Mouse (Mus musculus) cerebellum, postnatal 4 days (tissue): ENCODE results near the gene Senp3.
"Not testable (repeated sequence)": the region's sequence is repeated elsewhere in the genome, so short reads cannot be mapped to it uniquely, and the experiment has no call there.

Experiments used
- DNase-seq, 2 experiments: peaks; one replicate each; pipeline ENCODE4 v3.0.0; 2022; ENCODE audit warnings: low spot score in 2 of 2, mixed read lengths in 1 of 2

Gene Senp3

DNA sequence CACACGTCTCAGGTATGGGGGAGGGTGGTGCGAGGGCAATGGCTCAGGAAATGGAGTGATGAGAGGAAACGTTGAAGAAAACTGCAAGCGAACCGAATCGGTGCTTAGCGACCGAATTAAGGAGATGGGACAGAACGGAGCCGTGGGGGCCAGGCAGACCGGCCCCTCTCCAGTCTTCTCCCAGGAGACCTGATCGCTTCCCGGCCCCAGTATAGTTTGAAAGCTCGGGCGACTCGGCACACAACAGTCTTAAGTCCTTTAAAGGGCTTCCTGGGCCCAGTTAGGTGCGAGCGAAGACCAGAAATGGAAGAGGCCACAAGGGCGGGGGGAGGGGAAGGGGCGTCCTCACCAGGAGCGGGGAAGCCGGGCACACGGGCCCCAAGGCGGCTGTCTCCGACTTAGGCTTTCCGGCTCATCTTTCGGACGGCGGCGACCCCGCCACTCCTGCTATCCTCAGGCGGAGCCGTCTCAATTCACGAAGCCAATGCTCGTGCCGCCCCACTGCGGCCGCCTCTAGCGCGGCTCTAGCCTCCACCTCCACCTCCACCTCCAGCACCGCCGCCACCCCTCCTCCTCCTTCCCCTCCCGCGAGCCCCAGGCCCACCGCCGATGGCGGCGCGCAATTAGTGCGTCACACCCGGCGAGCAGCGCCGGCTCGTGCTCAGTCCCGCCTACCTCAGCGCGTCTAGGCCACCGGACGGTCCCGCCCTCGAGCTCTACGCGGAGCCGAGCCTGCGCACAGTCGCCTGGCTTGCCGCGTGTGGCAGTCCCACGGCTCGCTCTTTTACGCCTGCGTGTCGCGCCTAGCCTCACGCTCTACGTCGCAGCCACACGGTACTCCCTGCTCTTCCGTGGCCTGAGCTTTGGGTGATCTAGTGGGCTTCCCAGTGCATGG lies at the start of gene Senp3:
Gene Senp3, minus strand, starts transcription at position 771 of the 895 bp plus-strand sequence.
- DNase-seq: peak; percentile 93 to 97

GRCm38 (mm10) chr11:69731408-69731807 lies 49.5 kb upstream of the Senp3 start:
- DNase-seq: not testable (repeated sequence)

DNA sequence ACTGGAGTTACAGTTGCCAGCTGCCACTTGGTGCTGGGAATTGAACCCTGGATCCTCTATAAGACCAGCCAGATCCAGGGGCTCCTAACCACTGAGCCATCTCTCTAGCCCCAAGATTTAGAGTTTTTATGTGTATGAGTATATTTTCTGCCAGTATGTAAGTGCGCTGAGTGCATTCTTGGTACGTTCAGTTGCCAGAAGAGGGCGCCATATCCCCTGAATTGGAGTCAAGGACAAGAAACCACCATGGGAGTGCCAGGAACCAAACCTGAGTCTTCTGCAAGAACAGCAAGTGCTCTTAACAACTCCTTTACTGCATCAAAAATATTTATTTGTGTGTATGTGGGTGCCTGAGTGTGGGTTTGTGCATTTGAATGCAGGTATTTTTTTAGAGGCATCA lies 47.2 kb upstream of the Senp3 start:
- DNase-seq: peak in 1 of 2 experiments; percentile 58

GRCm38 (mm10) chr11:69725951-69726350 lies 44.1 kb upstream of the Senp3 start:
- DNase-seq: no peak

DNA sequence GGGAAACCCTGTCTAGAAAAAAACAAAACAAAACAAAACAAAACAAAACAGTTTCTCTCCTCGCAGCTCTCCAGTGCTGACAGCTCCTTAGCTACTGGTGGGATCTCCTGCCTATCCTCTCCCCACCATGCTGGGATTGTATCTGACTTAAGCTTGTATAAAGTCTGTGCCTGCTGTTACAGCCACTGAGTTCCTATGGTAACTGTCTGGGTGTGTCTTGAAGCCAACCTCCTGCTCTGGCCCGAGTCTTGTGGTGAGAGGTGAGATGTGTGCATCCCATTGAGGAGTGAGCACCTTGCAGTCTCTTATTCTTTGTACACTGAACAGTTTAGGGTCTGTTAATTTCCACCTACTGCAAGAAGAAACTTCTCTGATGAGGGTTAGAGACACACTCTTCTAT lies 41.2 kb upstream of the Senp3 start:
- DNase-seq: no peak

DNA sequence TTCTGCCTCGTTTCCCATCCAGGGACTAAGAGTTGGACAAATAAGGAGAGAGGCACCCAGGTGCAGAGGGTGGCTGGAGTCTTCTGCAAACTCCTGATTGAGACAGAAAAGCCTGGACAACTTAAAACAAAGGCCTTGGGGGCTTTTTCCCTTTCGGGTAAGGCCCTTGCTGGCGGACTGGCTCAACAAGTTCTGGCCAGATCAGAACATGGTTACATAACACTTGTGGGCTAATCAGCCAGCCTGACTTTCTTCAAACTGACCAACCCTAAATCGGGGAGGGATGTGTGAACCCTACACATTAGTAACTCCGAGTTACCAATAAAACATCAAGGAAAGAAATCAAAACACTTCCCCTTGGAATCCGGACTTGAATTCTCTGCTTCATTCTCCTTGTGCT lies 39.0 kb upstream of the Senp3 start:
- DNase-seq: no peak

DNA sequence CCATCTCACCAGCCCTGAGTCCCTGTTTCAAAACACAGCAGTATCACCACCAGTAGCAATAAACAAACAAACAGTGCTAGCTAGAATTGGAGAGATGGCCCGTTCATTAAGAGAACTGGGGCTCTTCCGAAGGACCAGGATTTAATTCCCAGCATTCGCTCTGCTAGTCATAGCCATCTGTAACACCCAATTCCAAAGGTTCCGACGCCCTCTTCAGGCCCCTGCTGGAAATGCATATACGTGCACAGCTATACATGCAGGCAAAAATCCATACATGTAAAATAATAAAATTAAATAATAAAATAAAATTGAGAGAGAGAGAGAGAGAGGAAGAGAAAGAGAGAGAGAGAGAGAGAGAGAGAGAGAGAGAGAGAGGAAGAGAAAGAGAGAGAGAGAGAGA lies 37.5 kb upstream of the Senp3 start:
- no peak for DNase-seq

- DNase-seq: no peak
These were observed 36.8 kb upstream of the Senp3 start for GRCm38 (mm10) chr11:69718661-69719060.

DNA sequence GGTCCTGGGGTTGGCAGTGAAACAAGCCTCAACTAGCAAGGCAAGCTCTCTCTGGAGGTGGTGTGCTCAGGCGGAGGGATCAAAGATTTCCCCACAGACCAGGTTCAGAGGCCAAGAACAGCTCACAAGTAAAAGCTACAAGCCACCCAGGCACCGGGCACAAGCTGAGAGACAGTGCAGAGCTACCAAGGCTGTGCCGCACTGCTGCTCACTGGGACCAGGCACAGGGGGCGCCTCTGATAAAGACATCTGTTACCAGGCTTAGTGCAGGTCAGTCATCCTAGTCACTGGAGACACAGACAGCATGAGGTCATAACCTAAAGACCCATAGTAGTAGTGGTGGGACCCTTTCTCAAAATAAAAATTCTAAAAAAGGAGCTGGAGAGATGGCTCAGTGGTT lies 35.1 kb upstream of the Senp3 start:
- DNase-seq: no peak

GRCm38 (mm10) chr11:69715929-69716328 lies 34.0 kb upstream of the Senp3 start:
- no peak for DNase-seq

DNA sequence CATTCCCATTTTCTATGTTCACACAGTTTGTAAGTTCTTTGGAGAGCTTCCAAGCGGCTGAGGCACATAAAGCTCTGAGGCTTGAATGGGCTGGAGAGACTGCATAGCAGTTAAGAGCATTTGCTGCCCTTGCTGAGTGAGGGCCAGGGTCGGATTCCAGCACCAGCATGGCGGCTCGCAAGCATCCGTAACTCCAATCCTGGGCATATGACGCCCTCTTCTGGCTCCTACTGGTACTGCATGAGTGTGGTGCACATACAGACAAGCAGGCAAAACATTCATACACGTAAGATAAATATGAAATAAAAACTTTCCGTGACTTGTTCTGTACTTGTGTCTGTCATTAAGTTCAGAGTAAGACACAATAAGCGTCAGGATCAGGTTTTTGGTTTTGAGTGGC lies 33.6 kb upstream of the Senp3 start:
- peak in 1 of 2 experiments; percentile 40 for DNase-seq

DNA sequence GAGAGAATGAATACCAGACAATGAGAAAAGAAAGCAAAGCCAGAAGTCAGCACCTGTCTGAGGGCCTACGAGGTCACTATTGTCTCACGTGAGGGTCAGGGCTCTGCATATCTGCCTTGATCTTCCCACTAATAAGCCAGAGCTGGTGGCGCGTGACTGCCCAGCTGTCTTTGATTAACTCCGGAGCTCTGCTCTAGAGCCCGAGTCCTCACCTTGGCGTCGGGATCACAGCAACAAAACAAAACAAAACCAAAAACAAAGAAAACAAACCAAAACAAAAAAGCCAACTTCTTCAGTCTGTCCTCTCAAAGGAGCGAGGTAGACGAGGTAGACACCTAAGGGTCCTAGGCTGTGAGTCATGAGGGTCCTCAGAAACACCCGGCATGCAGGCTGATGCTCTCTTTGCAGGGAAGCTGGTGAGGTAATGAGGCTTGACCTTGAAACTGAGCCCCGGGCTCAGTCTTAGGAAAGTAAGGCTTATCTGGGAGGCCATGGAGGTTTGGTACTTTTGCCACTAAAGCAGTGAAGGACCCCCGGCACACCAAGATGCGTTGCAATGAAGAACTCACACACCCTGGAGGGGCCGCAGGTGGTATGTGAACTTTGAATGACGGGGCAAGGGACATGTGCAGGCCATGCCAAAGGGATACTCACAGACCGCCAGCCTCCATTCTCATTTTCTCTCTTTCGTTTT lies 32.9 kb upstream of the Senp3 start:
- DNase-seq: no peak

DNA sequence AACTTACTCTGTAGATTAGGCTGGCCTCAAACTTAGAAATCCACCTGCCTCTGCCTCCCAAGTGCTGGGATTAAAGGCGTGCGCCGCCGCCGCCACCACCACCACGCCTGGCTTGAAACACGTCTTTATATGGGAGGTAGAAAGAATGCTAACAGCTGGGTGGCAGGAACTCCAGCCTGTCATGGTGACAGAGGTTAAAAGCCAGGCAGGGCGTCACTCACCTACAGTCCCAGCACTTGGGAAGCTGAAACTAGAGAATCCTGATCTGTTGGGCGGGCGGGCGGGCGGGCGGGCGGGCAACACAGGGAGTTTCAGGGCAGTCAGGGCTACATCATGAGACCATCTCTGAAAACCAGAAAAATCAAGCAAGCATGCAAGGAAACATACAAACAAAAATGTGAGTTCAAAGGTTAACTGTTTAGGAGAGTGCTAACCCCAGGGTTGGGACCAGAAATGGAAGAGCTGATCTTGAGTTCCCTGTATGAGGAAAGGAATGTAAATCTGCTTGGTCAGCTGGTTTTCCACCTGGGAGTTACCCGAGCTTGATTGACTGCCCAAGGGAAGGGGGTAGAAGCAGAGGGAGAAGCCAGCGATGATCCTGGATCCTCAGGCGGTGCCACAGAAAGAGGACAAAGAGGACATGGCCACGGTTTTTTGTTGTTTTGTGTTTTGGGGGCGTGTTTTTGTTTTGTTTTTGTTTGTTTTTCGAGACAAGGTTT lies 31.2 kb upstream of the Senp3 start:
- no peak for DNase-seq

GRCm38 (mm10) chr11:69711082-69711481 lies 29.2 kb upstream of the Senp3 start:
- no peak for DNase-seq

GRCm38 (mm10) chr11:69710470-69710869 lies 28.6 kb upstream of the Senp3 start:
- no peak for DNase-seq

DNA sequence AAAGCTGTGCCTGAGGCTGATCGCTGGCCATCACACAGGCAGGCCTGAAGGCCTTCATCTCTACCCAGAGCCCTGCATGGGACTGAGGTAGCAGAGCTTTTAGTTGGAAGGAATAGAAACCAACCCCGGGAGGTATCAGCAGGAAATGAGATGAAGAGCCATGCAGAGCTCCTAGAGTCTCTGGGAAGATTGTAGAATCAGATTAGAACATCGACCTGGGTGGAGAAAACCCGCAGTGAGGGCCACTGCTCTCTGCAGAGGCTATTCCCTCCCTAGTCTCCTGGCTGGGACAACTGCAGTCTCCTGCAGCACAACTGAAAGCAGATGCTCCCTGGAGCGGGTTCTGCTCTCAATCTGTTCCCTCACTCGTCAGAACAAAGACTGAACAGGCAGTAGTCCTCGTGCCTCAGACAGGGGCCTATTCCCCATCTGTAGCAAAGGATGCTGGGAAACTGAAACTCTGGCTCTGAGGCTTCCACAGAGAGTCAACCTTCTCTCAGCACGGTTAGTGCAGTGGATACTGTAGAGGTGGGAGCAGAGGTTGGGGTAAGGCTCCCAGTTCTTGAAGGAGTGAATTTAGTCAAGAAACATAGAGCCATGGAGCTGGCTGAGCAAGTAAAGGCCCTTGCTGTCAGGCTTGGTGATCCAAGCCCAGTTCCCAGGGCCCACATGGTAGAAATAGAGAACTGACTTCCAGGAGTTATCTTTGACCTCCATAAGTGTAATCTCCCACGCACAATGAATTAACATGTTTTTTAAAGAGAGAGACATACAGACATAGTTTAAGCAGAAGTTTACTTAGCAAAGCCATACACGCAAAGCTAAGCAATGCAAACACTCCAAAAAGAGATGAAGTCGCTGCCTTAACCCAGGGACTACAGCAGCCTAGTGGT lies 27.9 kb upstream of the Senp3 start:
- no peak for DNase-seq

- DNase-seq: no peak
These were observed 26.9 kb upstream of the Senp3 start for GRCm38 (mm10) chr11:69708614-69709265.

- no peak for DNase-seq
These were observed 26.0 kb upstream of the Senp3 start for GRCm38 (mm10) chr11:69707873-69708381.

- DNase-seq: no peak
These were observed 25.6 kb upstream of the Senp3 start for GRCm38 (mm10) chr11:69707480-69707847.

- DNase-seq: peak in 1 of 2 experiments; percentile 81
These were observed 25.0 kb upstream of the Senp3 start for GRCm38 (mm10) chr11:69706775-69707479.
